Mouse (Mus musculus) small intestine, adult 2 months (tissue): ENCODE data around the gene Eid2b. TPM values are rescaled to one million over a fixed set of nuclear protein-coding genes. Genes with fewer than 3 reads are reported as not detected.

Experiments used
- H3K27ac ChIP-seq: fragments of 200-500 bp; 2 replicates; pipeline ENCODE4 v1.5.1; 2012; ENCODE audit warnings: low read depth, low read length, control low read depth, inconsistent platforms; ENCODE audit not compliant: insufficient read depth
- H3K27me3 ChIP-seq: fragments of 200-500 bp; 2 replicates; pipeline ENCODE4 v1.6.1; 2012; ENCODE audit warnings: mild to moderate bottlenecking, moderate library complexity, low read length, inconsistent platforms; ENCODE audit not compliant: control insufficient read depth, insufficient read depth
- H3K36me3 ChIP-seq: fragments of 200-500 bp; 2 replicates; pipeline ENCODE4 v1.6.1; 2012; ENCODE audit warnings: mild to moderate bottlenecking, low read length, control low read depth, inconsistent platforms; ENCODE audit not compliant: control insufficient read depth, insufficient read depth
- H3K4me1 ChIP-seq: fragments of 200-500 bp; 2 replicates; pipeline ENCODE4 v1.6.1; 2012; ENCODE audit warnings: low read length, inconsistent platforms, mixed read lengths; ENCODE audit not compliant: control insufficient read depth, insufficient read depth, insufficient read length
- H3K4me3 ChIP-seq: fragments of 200-500 bp; 2 replicates; pipeline ENCODE4 v1.5.1; 2012; ENCODE audit warnings: low read depth, mild to moderate bottlenecking, control low read depth, inconsistent platforms, low read length, moderate library complexity
- CTCF ChIP-seq: fragments of 200-500 bp; IDR thresholded peaks from 2 replicates; pipeline ENCODE4 v1.5.1; 2012; ENCODE audit warnings: low read depth, mild to moderate bottlenecking, control low read depth, inconsistent platforms, low read length, moderate library complexity, mixed read lengths; ENCODE audit not compliant: insufficient replicate concordance, insufficient read length; ENCODE audit errors: extremely low read depth
- POLR2A ChIP-seq: fragments of 200-500 bp; IDR thresholded peaks from 2 replicates; pipeline ENCODE4 v1.6.1; 2012; ENCODE audit warnings: low read depth, mild to moderate bottlenecking, control low read depth, inconsistent platforms, low read length, moderate library complexity
- WGBS: fragments of 180-500 bp; shearing (Covaris S2); methylation state at CpG from one replicate; pipeline ENCODE4 v1.1.7; 2018; 5-methylcytosine and 5-hydroxymethylcytosine counted together
- polyA plus RNA-seq: library from polyadenylated mRNA; depleted of rRNA; stranded (reverse); fragments of >200 nt; gene quantifications from 2 replicates; pipeline ENCODE4 v1.2.3, GENCODE M21; 2012; rRNA removed

The Eid2b gene
- polyA plus RNA-seq, 1 experiment: 5.8 TPM

GRCm38 (mm10) chr7:28318036-28318435 lies 40.5 kb downstream of the Eid2b start:
- no peak overlapping the region for H3K27ac ChIP-seq
- H3K4me3 ChIP-seq: no peak overlapping the region
- 82% methylated on average over 3 of the region's 3 CpGs for WGBS
- no peaks in the 10 kb centered on the region for H3K27me3 ChIP-seq
- no peak for TF ChIP-seq CTCF
- no peak for TF ChIP-seq POLR2A
- no peaks in the 10 kb centered on the region for H3K4me1 ChIP-seq
- peaks cover 79% of the 10 kb centered on the region for H3K36me3 ChIP-seq

GRCm38 (mm10) chr7:28318714-28319113 lies 41.2 kb downstream of the Eid2b start:
- 89% methylated on average over 17 of the region's 17 CpGs for WGBS
- TF ChIP-seq CTCF (no peak), POLR2A (no peak)
- no peak overlapping the region for H3K4me3 ChIP-seq
- H3K27ac ChIP-seq: no peak overlapping the region
- H3K27me3 ChIP-seq: no peaks in the 10 kb centered on the region
- H3K36me3 ChIP-seq: peaks cover 85% of the 10 kb centered on the region
- H3K4me1 ChIP-seq: no peaks in the 10 kb centered on the region

- H3K4me3 ChIP-seq: no peak overlapping the region
- H3K36me3 ChIP-seq: peaks cover 86% of the 10 kb centered on the region
- 86% methylated on average over 15 of the region's 15 CpGs for WGBS
- TF ChIP-seq CTCF: no peak
- H3K4me1 ChIP-seq: no peaks in the 10 kb centered on the region
- no peak overlapping the region for H3K27ac ChIP-seq
- H3K27me3 ChIP-seq: no peaks in the 10 kb centered on the region
These were observed 44.6 kb downstream of the Eid2b start for GRCm38 (mm10) chr7:28321974-28322720.

GRCm38 (mm10) chr7:28325293-28325692 lies 47.8 kb downstream of the Eid2b start:
- peaks cover 79% of the 10 kb centered on the region for H3K36me3 ChIP-seq
- no peaks in the 10 kb centered on the region for H3K4me1 ChIP-seq
- 96% methylated on average over 8 of the region's 8 CpGs for WGBS
- TF ChIP-seq POLR2A: no peak
- no peak for TF ChIP-seq CTCF
- no peaks in the 10 kb centered on the region for H3K27me3 ChIP-seq
- no peak overlapping the region for H3K27ac ChIP-seq
- no peak overlapping the region for H3K4me3 ChIP-seq

GRCm38 (mm10) chr7:28326457-28326856 lies 48.9 kb downstream of the Eid2b start:
- no peak overlapping the region for H3K4me3 ChIP-seq
- no peak overlapping the region for H3K27ac ChIP-seq
- H3K27me3 ChIP-seq: no peaks in the 10 kb centered on the region
- no peaks in the 10 kb centered on the region for H3K4me1 ChIP-seq
- 78% methylated on average over 4 of the region's 4 CpGs for WGBS
- TF ChIP-seq CTCF (no peak), POLR2A (no peak)
- H3K36me3 ChIP-seq: peaks cover 80% of the 10 kb centered on the region

- Histone ChIP-seq H3K27ac (no peak overlapping the region), H3K4me3 (no peak overlapping the region), H3K4me1 (no peaks in the 10 kb centered on the region), H3K36me3 (peaks cover 64% of the 10 kb centered on the region), H3K27me3 (no peaks in the 10 kb centered on the region)
- WGBS: 92% methylated on average over 2 of the region's 2 CpGs
- TF ChIP-seq CTCF (no peak), POLR2A (no peak)
These were observed 50.7 kb downstream of the Eid2b start for GRCm38 (mm10) chr7:28328260-28328659.

Other genes starting within 250 kb of the Eid2b start
- gene Psmc4, start 227.6 kb upstream of the Eid2b start, polyA plus RNA-seq: 51.2 and 74.1 TPM in 2 replicates
- 1,238 and 3,973 TPM in 2 replicates for gene Fcgbp, start 206.5 kb upstream of the Eid2b start, polyA plus RNA-seq
- 0.01 and 0.57 TPM in 2 replicates for gene 9530053A07Rik, start 148.3 kb upstream of the Eid2b start, polyA plus RNA-seq
- gene Fbl, start 108.0 kb upstream of the Eid2b start, polyA plus RNA-seq: 15.7 and 26.6 TPM in 2 replicates
- gene Dyrk1b, start 98.3 kb upstream of the Eid2b start, polyA plus RNA-seq: 19.0 and 58.6 TPM in 2 replicates
- gene Eid2, start 9.9 kb upstream of the Eid2b start, polyA plus RNA-seq: 1.1 and 2.3 TPM in 2 replicates
- gene Selenov, start 13.4 kb downstream of the Eid2b start, polyA plus RNA-seq: not detected in 2 replicates
- 0.44 and 2.4 TPM in 2 replicates for gene Dll3, start 24.5 kb downstream of the Eid2b start, polyA plus RNA-seq
- gene Timm50, start 34.3 kb downstream of the Eid2b start, polyA plus RNA-seq: 37.3 and 62.7 TPM in 2 replicates
- 58.8 and 104 TPM in 2 replicates for gene Supt5, start 61.0 kb downstream of the Eid2b start, polyA plus RNA-seq
- gene Rps16, start 72.9 kb downstream of the Eid2b start, polyA plus RNA-seq: 877 and 996 TPM in 2 replicates
- gene Plekhg2, start 94.9 kb downstream of the Eid2b start, polyA plus RNA-seq: 22.9 and 58.2 TPM in 2 replicates
- gene Zfp36, start 102.5 kb downstream of the Eid2b start, polyA plus RNA-seq: 85.4 and 196 TPM in 2 replicates
- gene Med29, start 115.0 kb downstream of the Eid2b start, polyA plus RNA-seq: 36.5 and 58.0 TPM in 2 replicates
- 27.6 and 67.1 TPM in 2 replicates for gene Paf1, start 115.2 kb downstream of the Eid2b start, polyA plus RNA-seq
- gene Gmfg, start 159.7 kb downstream of the Eid2b start, polyA plus RNA-seq: 5.6 and 7.0 TPM in 2 replicates
- gene Lrfn1, start 174.2 kb downstream of the Eid2b start, polyA plus RNA-seq: 0.91 and 1.4 TPM in 2 replicates
- gene Ifnl2, start 232.7 kb downstream of the Eid2b start, polyA plus RNA-seq: not detected in 2 replicates
- gene Ifnl3, start 245.1 kb downstream of the Eid2b start, polyA plus RNA-seq: not detected in 2 replicates